Mouse (Mus musculus): ENCODE data around the gene Ppp2r2c. TPM values are rescaled to one million over a fixed set of nuclear protein-coding genes. Genes with fewer than 3 reads are reported as not detected.
A peak's percentile ranks its signal among the peaks of the same experiment; 100 is the strongest.
"Not testable (repeated sequence)": the region's sequence is repeated elsewhere in the genome, so short reads cannot be mapped to it uniquely, and the experiment has no call there.

Ppp2r2c gene
- total and polyA plus RNA-seq, 3 experiments, result 0.06 to 0.96 (median 0.78) TPM

DNA sequence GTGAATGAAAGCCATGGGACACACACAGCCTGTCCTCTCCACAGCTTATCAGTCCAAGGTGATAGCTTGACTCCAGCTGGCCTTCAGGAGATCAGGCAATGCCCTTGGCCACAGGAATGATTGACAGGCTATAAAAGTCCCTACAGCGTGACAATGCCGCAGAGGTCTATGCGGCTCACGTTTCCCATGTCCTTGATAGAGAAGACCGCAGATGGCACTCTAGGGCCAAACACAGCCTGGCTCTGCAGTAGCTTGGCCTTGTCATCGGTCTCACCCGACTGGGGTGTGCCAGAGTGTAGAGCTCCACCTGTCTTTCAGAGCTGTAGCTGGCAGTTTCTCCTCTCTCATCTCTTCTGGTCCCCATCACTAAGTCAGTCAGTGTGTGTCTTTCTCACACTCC is 68.2 kb downstream of the Ppp2r2c start:
- H3K4me1 ChIP-seq (ENCODE audit: control insufficient read depth, insufficient read depth, low read length), result no peaks in the 10 kb centered on the region; the same call in 1 of the 2 replicates
- H3K27me3 ChIP-seq (ENCODE audit: control insufficient read depth, insufficient read depth, low read length), result no peaks in the 10 kb centered on the region
- peak; percentile 35 to 64 for DNase-seq
- peak; percentile 71 for TF ChIP-seq CTCF (IDR thresholded peaks at IDR 0.05)
- no peak for TF ChIP-seq POLR2A (IDR thresholded peaks at IDR 0.05; ENCODE audit: insufficient read depth, low read depth, low read length)
- peak; percentile 52; the same call in 1 of the 2 replicates for TF ChIP-seq EP300 (IDR thresholded peaks at IDR 0.05; ENCODE audit: insufficient read depth, low read depth, low read length)
- no peaks in the 10 kb centered on the region for H3K36me3 ChIP-seq (ENCODE audit: control insufficient read depth, insufficient read depth, low read length)
- peak overlapping the region; percentile 84 for H3K27ac ChIP-seq
- H3K4me3 ChIP-seq, result no peak overlapping the region
- intact Hi-C loops (cut with DNase I), result no loop called here
- no peaks in the 10 kb centered on the region for H3K79me2 ChIP-seq (replicated peaks; ENCODE audit: control insufficient read depth, insufficient read depth, low read length)
- 54% methylated on average over 7 of the region's 7 CpGs for WGBS
- no peak overlapping the region for H3K9ac ChIP-seq (ENCODE audit: low read depth, low read length)

DNA sequence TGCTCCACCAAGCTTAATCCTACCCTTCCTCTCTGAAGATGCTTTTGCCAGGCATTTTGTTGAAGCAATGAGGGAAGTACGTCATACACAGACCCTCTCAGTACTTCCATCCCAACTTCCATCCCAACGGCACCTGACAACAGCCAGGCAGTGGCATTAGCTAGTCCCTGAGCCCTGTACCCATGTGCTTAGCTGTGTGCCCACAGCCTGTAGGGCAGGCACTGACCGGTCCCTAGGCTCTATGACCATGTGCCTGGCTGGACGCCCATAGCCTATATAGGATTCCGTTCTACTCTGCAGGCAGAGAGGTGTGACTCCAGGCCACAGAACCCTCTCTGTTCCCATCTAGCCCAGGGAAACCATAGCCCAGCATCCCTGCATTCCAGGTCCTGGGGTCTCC is 69.7 kb downstream of the Ppp2r2c start:
- TF ChIP-seq CTCF (IDR thresholded peaks at IDR 0.05), result no peak
- no peak for TF ChIP-seq EP300 (IDR thresholded peaks at IDR 0.05; ENCODE audit: insufficient read depth, low read depth, low read length)
- no peak for TF ChIP-seq POLR2A (IDR thresholded peaks at IDR 0.05; ENCODE audit: insufficient read depth, low read depth, low read length)
- no peak overlapping the region for H3K27ac ChIP-seq
- H3K79me2 ChIP-seq (replicated peaks; ENCODE audit: control insufficient read depth, insufficient read depth, low read length), result no peaks in the 10 kb centered on the region
- no peak for DNase-seq
- no peak overlapping the region for H3K9ac ChIP-seq (ENCODE audit: low read depth, low read length)
- WGBS, result 88% methylated on average over 5 of the region's 5 CpGs
- no peak overlapping the region for H3K4me3 ChIP-seq
- H3K36me3 ChIP-seq (ENCODE audit: control insufficient read depth, insufficient read depth, low read length), result no peaks in the 10 kb centered on the region
- intact Hi-C loops (cut with DNase I), result no loop called here
- H3K27me3 ChIP-seq (ENCODE audit: control insufficient read depth, insufficient read depth, low read length), result no peaks in the 10 kb centered on the region
- no peaks in the 10 kb centered on the region; the same call in 1 of the 2 replicates for H3K4me1 ChIP-seq (ENCODE audit: control insufficient read depth, insufficient read depth, low read length)

DNA sequence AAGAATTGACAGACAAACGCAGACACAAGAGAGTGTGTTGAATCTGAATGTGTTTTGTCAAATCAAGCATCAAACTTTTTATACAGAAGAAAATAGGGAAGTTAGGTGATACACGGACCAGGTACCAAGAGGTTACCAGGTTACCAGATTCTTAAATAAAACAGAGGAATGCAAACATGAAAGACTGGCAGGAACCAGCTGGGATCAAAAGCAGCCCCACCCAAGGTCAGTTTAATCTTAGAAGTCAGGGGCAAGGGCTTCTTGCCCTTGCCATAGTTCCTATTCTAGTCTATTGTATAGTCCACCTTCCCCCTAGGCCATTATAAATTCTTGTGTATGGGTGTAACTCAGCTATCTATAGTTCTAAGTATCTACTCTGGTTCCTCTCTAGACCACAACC is 70.7 kb downstream of the Ppp2r2c start:
- DNase-seq; intact Hi-C loops (cut with DNase I); H3K4me3 ChIP-seq; H3K27ac ChIP-seq; H3K79me2 ChIP-seq (replicated peaks; ENCODE audit: control insufficient read depth, insufficient read depth, low read length); H3K9ac ChIP-seq (ENCODE audit: low read depth, low read length); H3K4me1 ChIP-seq (ENCODE audit: control insufficient read depth, insufficient read depth, low read length); H3K36me3 ChIP-seq (ENCODE audit: control insufficient read depth, insufficient read depth, low read length); H3K27me3 ChIP-seq (ENCODE audit: control insufficient read depth, insufficient read depth, low read length): not testable (repeated sequence)
- WGBS, result 64% methylated on average over 2 of the region's 2 CpGs

DNA sequence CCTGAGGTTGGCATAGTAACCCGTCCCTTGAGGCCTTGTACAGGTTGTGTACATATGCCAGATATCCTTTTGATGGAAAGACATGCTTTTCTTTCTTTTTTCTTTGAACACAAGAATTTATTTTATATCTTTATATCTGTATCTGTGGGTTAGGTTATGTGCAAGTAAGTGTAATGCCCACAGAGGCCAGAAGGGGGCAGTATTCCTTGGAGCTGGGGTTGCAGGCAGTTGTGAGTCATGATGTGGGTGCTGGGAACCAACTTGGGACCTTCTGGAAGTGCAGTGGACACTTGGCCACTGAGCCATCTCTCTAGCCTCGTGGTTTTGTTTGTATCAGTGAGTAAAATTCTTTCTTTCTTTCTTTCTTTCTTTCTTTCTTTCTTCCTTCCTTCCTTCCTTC is 74.1 kb downstream of the Ppp2r2c start:
- Histone ChIP-seq H3K36me3 (ENCODE audit: control insufficient read depth, insufficient read depth, low read length) (no peaks in the 10 kb centered on the region), H3K27me3 (ENCODE audit: control insufficient read depth, insufficient read depth, low read length) (no peaks in the 10 kb centered on the region), H3K4me3 (no peak overlapping the region), H3K4me1 (ENCODE audit: control insufficient read depth, insufficient read depth, low read length) (no peaks in the 10 kb centered on the region), H3K9ac (ENCODE audit: low read depth, low read length) (no peak overlapping the region), H3K27ac (no peak overlapping the region), H3K79me2 (replicated peaks; ENCODE audit: control insufficient read depth, insufficient read depth, low read length) (no peaks in the 10 kb centered on the region)
- WGBS, result 85% methylated on average over 2 of the region's 2 CpGs
- intact Hi-C loops (cut with DNase I), result no loop called here
- TF ChIP-seq POLR2A (IDR thresholded peaks at IDR 0.05; ENCODE audit: insufficient read depth, low read depth, low read length) (no peak), CTCF (IDR thresholded peaks at IDR 0.05) (peak; percentile 35)
- DNase-seq, result no peak

DNA sequence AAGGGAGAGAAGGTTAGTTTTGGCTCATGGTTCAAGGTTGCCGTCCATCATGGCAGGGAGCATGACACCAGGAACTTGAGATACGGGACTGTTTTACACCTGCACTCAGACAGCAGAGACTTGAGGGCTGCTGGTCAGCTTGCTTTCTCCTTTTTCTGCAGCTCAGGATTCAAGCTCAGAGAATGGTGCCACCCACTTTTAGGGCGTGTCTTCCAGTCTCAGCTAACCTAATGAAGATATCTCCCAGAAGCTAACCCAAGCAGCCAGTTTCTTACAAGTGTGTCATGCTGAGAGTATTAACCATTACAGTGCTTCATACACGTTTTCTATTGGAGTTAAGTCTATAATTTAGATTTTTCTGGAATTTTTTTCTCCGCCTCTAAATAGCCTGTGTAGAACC is 76.2 kb downstream of the Ppp2r2c start:
- Histone ChIP-seq H3K9ac (ENCODE audit: low read depth, low read length) (no peak overlapping the region), H3K79me2 (replicated peaks; ENCODE audit: control insufficient read depth, insufficient read depth, low read length) (no peaks in the 10 kb centered on the region), H3K27ac (no peak overlapping the region), H3K4me1 (ENCODE audit: control insufficient read depth, insufficient read depth, low read length) (no peaks in the 10 kb centered on the region), H3K4me3 (no peak overlapping the region), H3K36me3 (ENCODE audit: control insufficient read depth, insufficient read depth, low read length) (no peaks in the 10 kb centered on the region), H3K27me3 (ENCODE audit: control insufficient read depth, insufficient read depth, low read length) (no peaks in the 10 kb centered on the region)
- intact Hi-C loops (cut with DNase I), result no loop called here
- 64% methylated on average over 5 of the region's 5 CpGs for WGBS
- DNase-seq, result no peak
- TF ChIP-seq POLR2A (IDR thresholded peaks at IDR 0.05; ENCODE audit: insufficient read depth, low read depth, low read length) (no peak), CTCF (IDR thresholded peaks at IDR 0.05) (no peak), EP300 (IDR thresholded peaks at IDR 0.05; ENCODE audit: insufficient read depth, low read depth, low read length) (no peak)

DNA sequence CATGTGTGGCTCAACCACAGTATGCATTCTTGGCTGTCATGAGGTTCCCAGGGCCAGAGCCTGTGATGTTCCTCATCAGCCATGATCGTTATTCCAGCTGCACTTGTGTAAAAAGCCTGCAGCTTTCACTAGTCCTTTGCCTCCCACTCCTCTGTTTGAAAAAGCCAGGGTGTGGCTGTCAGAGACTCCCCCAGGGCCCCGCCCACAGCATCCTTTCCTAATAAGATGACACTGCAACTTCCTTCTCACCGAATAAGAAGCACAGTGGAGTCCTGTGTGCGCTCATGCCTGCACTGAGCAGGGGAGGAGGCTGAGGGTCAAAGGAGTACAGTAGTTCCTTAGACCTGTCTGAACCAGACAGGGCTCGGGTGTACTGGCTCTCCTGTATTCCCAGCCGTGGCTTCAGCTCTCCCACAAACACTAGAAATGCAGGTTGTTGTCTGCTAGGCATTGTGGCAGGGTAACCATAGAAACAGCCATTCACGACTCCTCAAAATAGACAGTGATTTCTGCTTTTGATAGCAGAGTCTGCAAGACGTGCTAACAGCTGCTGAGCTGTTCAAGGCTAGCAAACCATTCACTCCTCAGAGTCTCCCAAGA is 76.9 kb downstream of the Ppp2r2c start:
- Histone ChIP-seq H3K36me3 (ENCODE audit: control insufficient read depth, insufficient read depth, low read length) (no peaks in the 10 kb centered on the region), H3K27ac (no peak overlapping the region), H3K4me3 (no peak overlapping the region), H3K79me2 (replicated peaks; ENCODE audit: control insufficient read depth, insufficient read depth, low read length) (no peaks in the 10 kb centered on the region), H3K9ac (ENCODE audit: low read depth, low read length) (no peak overlapping the region), H3K4me1 (ENCODE audit: control insufficient read depth, insufficient read depth, low read length) (no peaks in the 10 kb centered on the region), H3K27me3 (ENCODE audit: control insufficient read depth, insufficient read depth, low read length) (no peaks in the 10 kb centered on the region)
- DNase-seq, result no peak
- TF ChIP-seq POLR2A (IDR thresholded peaks at IDR 0.05; ENCODE audit: insufficient read depth, low read depth, low read length) (no peak), EP300 (IDR thresholded peaks at IDR 0.05; ENCODE audit: insufficient read depth, low read depth, low read length) (no peak), CTCF (IDR thresholded peaks at IDR 0.05) (no peak)
- intact Hi-C loops (cut with DNase I), result no loop called here
- 34% methylated on average over 8 of the region's 8 CpGs for WGBS
